Mouse (Mus musculus) embryonic facial prominence, embryonic 15.5 days (tissue): ENCODE results near the gene Tagap. TPM values are rescaled to one million over a fixed set of nuclear protein-coding genes. Genes with fewer than 3 reads are reported as not detected.
"Not testable (repeated sequence)": the region's sequence is repeated elsewhere in the genome, so short reads cannot be mapped to it uniquely, and the experiment has no call there.

Experiments
- ATAC-seq: fragments of 200-750 bp; cut with Nextera tagmentation; 2 replicates; pipeline ENCODE4 v1.8.0; 2017; ENCODE audit warnings: low read depth, moderate TSS enrichment; ENCODE audit not compliant: insufficient number of reproducible peaks, low FRiP score, low TSS enrichment
- H3K27ac ChIP-seq: fragments of 300-500 bp; sonication (generic); replicated peaks from 2 replicates; pipeline ENCODE4 v1.5.1; 2015; ENCODE audit warnings: mild to moderate bottlenecking, inconsistent platforms
- H3K27me3 ChIP-seq: fragments of 300-500 bp; sonication (generic); 2 replicates; pipeline ENCODE4 v1.6.1; 2015; ENCODE audit warnings: inconsistent platforms
- H3K36me3 ChIP-seq: fragments of 300-500 bp; sonication (generic); 2 replicates; pipeline ENCODE4 v1.6.1; 2015; ENCODE audit warnings: mild to moderate bottlenecking, inconsistent platforms
- H3K4me1 ChIP-seq: fragments of 300-500 bp; sonication (generic); 2 replicates; pipeline ENCODE4 v1.6.1; 2015; ENCODE audit warnings: inconsistent platforms
- H3K4me2 ChIP-seq: fragments of 300-500 bp; sonication (generic); replicated peaks from 2 replicates; pipeline ENCODE4 v1.6.1; 2015; ENCODE audit warnings: mild to moderate bottlenecking, inconsistent platforms
- H3K4me3 ChIP-seq: fragments of 300-500 bp; sonication (generic); replicated peaks from 2 replicates; pipeline ENCODE4 v1.5.1; 2015; ENCODE audit warnings: mild to moderate bottlenecking, inconsistent platforms
- H3K9ac ChIP-seq: fragments of 300-500 bp; sonication (generic); 2 replicates; pipeline ENCODE4 v1.6.1; 2015; ENCODE audit warnings: inconsistent platforms
- H3K9me3 ChIP-seq: fragments of 300-500 bp; sonication (generic); replicated peaks from 2 replicates; pipeline ENCODE4 v1.6.1; 2016; ENCODE audit warnings: inconsistent platforms
- WGBS: fragments of 180-500 bp; shearing (Covaris S2); methylation state at CpG from one replicate; pipeline ENCODE4 v1.1.7; 2015; 5-methylcytosine and 5-hydroxymethylcytosine counted together
- polyA plus RNA-seq: library from polyadenylated mRNA; unstranded; fragments of >200 nt; fragmentation: Nextera tagmentation; extraction: Ambion mirVana; gene quantifications from 2 replicates; pipeline ENCODE4 v1.2.1, GENCODE M21; 2015

Tagap gene
- polyA plus RNA-seq, 1 experiment from 2014 or later = 1.3 TPM

- not testable (repeated sequence) for ATAC-seq, H3K27me3 ChIP-seq, H3K9ac ChIP-seq, H3K4me3 ChIP-seq, H3K4me2 ChIP-seq, H3K36me3 ChIP-seq, H3K27ac ChIP-seq, H3K4me1 ChIP-seq, H3K9me3 ChIP-seq
- WGBS = 76% methylated on average over 7 of the region's 8 CpGs
These were observed 6.3 kb downstream of the Tagap start for GRCm38 (mm10) chr17:7932121-7932520.

- no peak overlapping the region for H3K9ac ChIP-seq
- H3K4me3 ChIP-seq = no peak overlapping the region
- H3K27ac ChIP-seq = no peak overlapping the region
- WGBS = 45% methylated on average over 8 of the region's 8 CpGs
- H3K36me3 ChIP-seq = no peaks in the 10 kb centered on the region
- no peak overlapping the region for H3K4me2 ChIP-seq
- 0 out of 2 replicates have a peak, but pooled peaks cover under 1% of the 10 kb centered on the region for H3K4me1 ChIP-seq
- H3K27me3 ChIP-seq = no peaks in the 10 kb centered on the region
- no peak for ATAC-seq
- H3K9me3 ChIP-seq = no peaks in the 10 kb centered on the region
These were observed 13.8 kb downstream of the Tagap start for GRCm38 (mm10) chr17:7939640-7940039.

DNA sequence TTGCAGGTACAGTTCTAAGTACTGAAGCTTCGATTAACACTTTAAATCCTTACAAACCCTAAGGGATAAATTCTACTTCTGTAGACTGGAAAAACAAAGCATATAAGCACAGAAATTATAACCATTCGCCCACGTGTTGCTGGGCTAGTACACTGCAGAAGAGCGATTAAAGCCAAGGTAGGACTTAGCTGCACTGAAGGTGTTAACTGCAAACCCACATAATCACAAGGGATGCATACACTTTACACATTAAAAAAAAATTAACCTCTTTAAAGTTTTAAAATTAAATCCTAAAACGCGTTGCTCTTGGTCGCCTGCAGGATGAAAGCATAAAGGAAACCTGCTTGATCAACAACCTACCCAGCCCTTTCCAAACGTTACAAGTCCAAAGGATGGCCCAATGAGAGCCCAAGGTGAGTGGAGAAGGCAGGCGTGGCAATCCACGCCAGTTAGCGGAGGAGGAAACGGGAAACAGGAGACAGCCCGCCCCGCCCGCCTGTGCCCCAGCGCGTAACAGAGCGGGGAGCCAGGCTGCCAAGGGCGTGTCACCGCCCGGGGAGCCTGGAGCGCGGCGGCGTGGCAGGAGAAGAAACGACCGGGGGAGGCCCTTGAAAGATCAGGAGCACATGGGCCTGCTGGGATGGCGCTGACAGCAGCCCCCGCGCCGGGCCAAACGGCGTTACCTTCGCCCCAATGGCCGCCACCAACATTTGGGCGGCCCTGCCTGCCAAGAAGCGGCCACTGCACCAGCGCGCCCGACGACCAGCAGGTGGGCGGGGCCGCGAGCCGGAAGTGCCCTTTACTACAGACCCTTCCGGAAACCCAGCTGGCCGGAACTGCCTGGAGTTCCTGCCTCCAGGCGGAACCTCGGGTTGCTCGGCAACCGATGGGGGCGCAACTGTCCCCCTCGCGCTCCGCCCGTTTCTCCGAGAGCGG, 19.6 kb downstream of the Tagap start, which contains the start of gene Rsph3a:
TSS of gene Rsph3a (plus strand) at position 498 of the 936 bp plus-strand sequence.
- Histone ChIP-seq H3K9ac (peak within 1 kb of the TSS; percentile 33), H3K27ac (peak within 1 kb of the TSS; percentile 92), H3K4me2 (peak within 1 kb of the TSS; percentile 49), H3K4me3 (peak within 1 kb of the TSS; percentile 58)
- not testable (repeated sequence) for H3K27me3 ChIP-seq, H3K4me1 ChIP-seq, H3K9me3 ChIP-seq, H3K36me3 ChIP-seq
- 2% methylated on average over 58 of the region's 58 CpGs for WGBS
- peak; percentile 96 for ATAC-seq

GRCm38 (mm10) chr17:7946053-7946627, 20.3 kb downstream of the Tagap start:
- H3K27ac ChIP-seq = not testable (repeated sequence)
- H3K9ac ChIP-seq = peak overlapping the region; percentile 33; the same call in 1 of the 2 replicates

DNA sequence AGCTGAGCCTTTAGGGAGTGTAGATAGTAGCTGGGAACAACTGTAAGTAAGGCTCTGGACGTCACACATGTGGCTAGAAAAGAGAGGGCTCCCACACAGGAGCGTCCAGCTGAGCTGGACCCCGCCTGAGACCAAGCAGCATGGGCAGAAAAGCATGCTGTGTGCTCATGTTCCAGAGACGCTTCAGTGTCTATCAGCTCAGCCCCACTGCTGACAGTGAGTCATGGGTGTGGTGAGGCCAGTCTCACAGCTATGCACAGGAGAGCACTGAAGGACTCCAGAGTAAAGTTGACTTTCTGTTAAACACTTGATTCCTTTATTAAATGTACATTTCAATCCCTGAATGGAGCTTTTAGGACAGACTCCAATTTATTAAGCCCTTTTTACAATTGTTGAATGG, 25.5 kb downstream of the Tagap start:
- not testable (repeated sequence) for H3K4me2 ChIP-seq, H3K4me1 ChIP-seq, ATAC-seq, H3K36me3 ChIP-seq, H3K9me3 ChIP-seq, H3K4me3 ChIP-seq, H3K27me3 ChIP-seq, H3K27ac ChIP-seq, H3K9ac ChIP-seq
- WGBS = no CpG with 5 or more reads among the region's 4 CpGs

More at GRCm38 (mm10) chr17:7946053-7946627, 20.3 kb downstream of the Tagap start:
- H3K4me2 ChIP-seq = peak overlapping the region; percentile 49
- 0% methylated on average over 16 of the region's 27 CpGs for WGBS
- not testable (repeated sequence) for H3K27me3 ChIP-seq, H3K36me3 ChIP-seq, H3K9me3 ChIP-seq, H3K4me1 ChIP-seq
- H3K4me3 ChIP-seq = peak overlapping the region; percentile 58
- ATAC-seq = peak; percentile 22; the same call in 1 of the 2 replicates

DNA sequence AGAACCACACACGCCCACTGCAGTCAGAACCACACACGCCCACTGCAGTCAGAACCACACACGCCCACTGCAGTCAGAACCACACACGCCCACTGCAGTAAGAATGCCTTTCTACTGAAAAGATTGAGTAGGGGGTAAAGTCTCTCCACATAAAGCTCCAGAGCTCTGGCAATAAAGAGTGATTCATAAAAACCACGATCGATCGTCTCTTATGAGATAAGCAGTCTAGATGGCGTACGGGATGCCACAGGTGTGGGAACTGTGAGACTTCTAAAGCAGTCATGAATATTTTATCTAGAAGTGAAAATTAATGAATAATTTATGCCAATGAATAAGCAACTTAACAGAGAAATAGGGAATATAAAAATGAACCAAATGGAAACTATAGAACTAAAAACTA, 31.4 kb downstream of the Tagap start:
- not testable (repeated sequence) for H3K9ac ChIP-seq, H3K4me1 ChIP-seq, H3K36me3 ChIP-seq, H3K27me3 ChIP-seq, ATAC-seq, H3K4me2 ChIP-seq, H3K9me3 ChIP-seq, H3K27ac ChIP-seq, H3K4me3 ChIP-seq
- 92% methylated on average over 9 of the region's 9 CpGs for WGBS

DNA sequence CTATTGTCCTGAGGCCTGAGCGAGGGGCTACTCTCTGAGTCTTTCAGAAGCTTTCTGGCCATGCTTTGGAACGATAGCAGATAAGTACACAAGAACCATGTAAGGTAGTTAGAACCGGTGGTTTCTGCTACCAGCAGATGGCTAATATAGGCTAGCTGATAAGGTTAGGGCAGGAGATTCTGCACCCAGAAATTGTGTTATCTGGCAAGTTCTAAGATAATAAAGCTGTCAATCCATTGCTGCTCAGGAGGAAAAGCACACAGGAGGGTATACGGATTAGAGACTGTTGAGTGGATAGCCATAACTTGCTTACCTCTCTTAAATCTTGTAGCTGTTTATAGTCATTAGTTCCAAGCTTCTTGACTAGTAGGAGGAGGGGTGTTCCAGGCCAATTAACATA, 37.5 kb downstream of the Tagap start:
- whole genome bisulfite sequencing = 88% methylated on average over 4 of the region's 4 CpGs

GRCm38 (mm10) chr17:7964398-7964797, 38.6 kb downstream of the Tagap start:
- H3K27me3 ChIP-seq, H3K9ac ChIP-seq, H3K27ac ChIP-seq, H3K4me3 ChIP-seq, H3K4me2 ChIP-seq, H3K36me3 ChIP-seq, H3K4me1 ChIP-seq, H3K9me3 ChIP-seq, ATAC-seq: not testable (repeated sequence)
- WGBS = 78% methylated on average over 2 of the region's 2 CpGs

More for the DNA sequence above, 37.5 kb downstream of the Tagap start:
- H3K27me3 ChIP-seq, ATAC-seq, H3K4me1 ChIP-seq, H3K9ac ChIP-seq, H3K4me2 ChIP-seq, H3K9me3 ChIP-seq, H3K27ac ChIP-seq, H3K36me3 ChIP-seq, H3K4me3 ChIP-seq: not testable (repeated sequence)

DNA sequence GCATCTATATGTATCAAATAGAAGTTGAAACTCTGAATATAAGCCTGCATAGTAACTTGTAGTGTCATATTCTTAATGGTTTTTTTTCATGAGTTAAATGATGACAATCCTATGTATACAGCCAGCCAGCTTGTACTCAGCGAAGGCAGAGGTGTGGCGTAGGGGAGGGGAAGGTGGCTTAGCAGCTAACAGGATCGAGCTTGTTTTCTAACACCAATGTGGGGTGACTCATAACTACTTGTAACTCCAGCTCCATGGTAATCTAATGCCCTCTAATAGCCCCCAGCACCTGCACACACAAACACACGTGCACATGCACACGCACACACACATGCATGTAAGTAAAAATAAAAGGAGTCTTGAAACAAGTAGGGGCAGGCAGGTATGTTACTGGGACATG, 42.7 kb downstream of the Tagap start:
- H3K4me3 ChIP-seq, H3K4me2 ChIP-seq, H3K36me3 ChIP-seq, ATAC-seq, H3K4me1 ChIP-seq, H3K9ac ChIP-seq, H3K27ac ChIP-seq, H3K9me3 ChIP-seq, H3K27me3 ChIP-seq: not testable (repeated sequence)
- WGBS = 87% methylated on average over 4 of the region's 5 CpGs

DNA sequence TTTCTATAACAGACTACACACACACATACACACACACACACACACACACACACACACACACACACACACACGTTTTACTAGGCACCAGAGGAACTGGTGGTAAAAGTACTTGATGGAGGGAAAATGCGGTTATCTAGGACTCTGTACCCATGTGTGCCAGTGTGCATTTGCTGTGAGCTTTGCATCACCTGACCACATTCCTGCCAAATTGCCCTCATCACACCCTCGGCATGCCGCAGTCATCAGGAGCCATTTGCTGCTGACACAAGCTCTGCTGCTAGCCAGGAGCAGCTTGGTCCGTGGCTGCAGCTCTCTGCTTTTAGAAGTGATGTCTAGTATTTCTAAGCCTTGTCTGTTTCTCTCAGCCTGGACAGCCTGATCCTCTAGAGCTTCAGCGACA, 44.0 kb downstream of the Tagap start:
- 77% methylated on average over 2 of the region's 6 CpGs for WGBS
- ATAC-seq, H3K36me3 ChIP-seq: not testable (repeated sequence)

DNA sequence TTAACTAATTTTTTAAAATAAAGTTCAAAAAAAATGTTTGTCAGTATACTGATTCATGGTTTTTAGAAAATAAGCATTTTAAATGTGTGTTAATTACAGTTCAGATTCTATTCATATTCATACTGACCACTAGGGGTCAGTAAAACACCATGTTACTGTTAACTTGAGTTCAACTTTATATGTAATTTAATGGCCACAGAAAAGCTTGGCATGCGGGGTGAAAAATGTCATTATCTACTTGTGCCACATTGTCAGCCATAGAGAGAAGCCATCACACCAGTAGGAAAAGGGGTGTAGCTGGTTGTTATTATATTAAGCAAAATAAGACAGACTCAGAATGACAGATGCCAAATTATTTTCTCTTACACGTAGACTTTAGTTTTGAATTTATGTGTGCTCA, 57.7 kb downstream of the Tagap start:
- not testable (repeated sequence) for H3K27ac ChIP-seq, H3K36me3 ChIP-seq, H3K27me3 ChIP-seq, H3K4me2 ChIP-seq, H3K9ac ChIP-seq, H3K4me1 ChIP-seq, H3K9me3 ChIP-seq, ATAC-seq, H3K4me3 ChIP-seq
- WGBS = 57% methylated on average over 1 of the region's 2 CpGs

More for the DNA sequence above, 44.0 kb downstream of the Tagap start:
- H3K9me3 ChIP-seq, H3K4me2 ChIP-seq, H3K27me3 ChIP-seq, H3K9ac ChIP-seq, H3K4me1 ChIP-seq, H3K27ac ChIP-seq, H3K4me3 ChIP-seq: not testable (repeated sequence)
